Mouse (Mus musculus): Measurements from ENCODE around the gene Sash3. TPM values are rescaled to one million over a fixed set of nuclear protein-coding genes. Genes with fewer than 3 reads are reported as not detected.

Gene Sash3
- polyA plus RNA-seq, 1 experiment, result 0.56 TPM

GRCm38 (mm10) chrX:48147226-48147625, 990 bp downstream of the Sash3 start:
- no peak overlapping the region for H3K4me3 ChIP-seq (replicated peaks; ENCODE audit: insufficient read depth, low read depth, low read length)
- H3K27me3 ChIP-seq (ENCODE audit: control insufficient read depth, insufficient read depth, low read length), result no peaks in the 10 kb centered on the region
- H3K4me1 ChIP-seq (ENCODE audit: control insufficient read depth, insufficient read depth, low read length), result no peaks in the 10 kb centered on the region
- no peak for TF ChIP-seq POLR2A (IDR thresholded peaks at IDR 0.05; ENCODE audit: borderline replicate concordance, insufficient read depth, low read length)
- no peak for TF ChIP-seq CTCF (IDR thresholded peaks at IDR 0.05; ENCODE audit: borderline replicate concordance, insufficient read depth, low read depth, low read length)
- WGBS, result 76% methylated on average over 2 of the region's 2 CpGs
- no peak overlapping the region for H3K27ac ChIP-seq (ENCODE audit: insufficient read depth, low read length)
- no peak for DNase-seq

GRCm38 (mm10) chrX:48147741-48148186, 1.5 kb downstream of the Sash3 start:
- Histone ChIP-seq H3K27ac (ENCODE audit: insufficient read depth, low read length) (no peak overlapping the region), H3K4me1 (ENCODE audit: control insufficient read depth, insufficient read depth, low read length) (no peaks in the 10 kb centered on the region), H3K27me3 (ENCODE audit: control insufficient read depth, insufficient read depth, low read length) (no peaks in the 10 kb centered on the region), H3K4me3 (replicated peaks; ENCODE audit: insufficient read depth, low read depth, low read length) (no peak overlapping the region)
- DNase-seq, result no peak
- no peak for TF ChIP-seq CTCF (IDR thresholded peaks at IDR 0.05; ENCODE audit: borderline replicate concordance, insufficient read depth, low read depth, low read length)
- no peak for TF ChIP-seq POLR2A (IDR thresholded peaks at IDR 0.05; ENCODE audit: borderline replicate concordance, insufficient read depth, low read length)
- 87% methylated on average over 7 of the region's 7 CpGs for WGBS

- H3K27ac ChIP-seq (ENCODE audit: insufficient read depth, low read length), result no peak overlapping the region
- no peak for TF ChIP-seq POLR2A (IDR thresholded peaks at IDR 0.05; ENCODE audit: borderline replicate concordance, insufficient read depth, low read length)
- no peak for TF ChIP-seq CTCF (IDR thresholded peaks at IDR 0.05; ENCODE audit: borderline replicate concordance, insufficient read depth, low read depth, low read length)
- 86% methylated on average over 7 of the region's 7 CpGs for WGBS
- no peaks in the 10 kb centered on the region for H3K27me3 ChIP-seq (ENCODE audit: control insufficient read depth, insufficient read depth, low read length)
- no peaks in the 10 kb centered on the region for H3K4me1 ChIP-seq (ENCODE audit: control insufficient read depth, insufficient read depth, low read length)
- DNase-seq, result no peak
- H3K4me3 ChIP-seq (replicated peaks; ENCODE audit: insufficient read depth, low read depth, low read length), result no peak overlapping the region
Measured at GRCm38 (mm10) chrX:48152106-48152505, 5.9 kb downstream of the Sash3 start.

DNA sequence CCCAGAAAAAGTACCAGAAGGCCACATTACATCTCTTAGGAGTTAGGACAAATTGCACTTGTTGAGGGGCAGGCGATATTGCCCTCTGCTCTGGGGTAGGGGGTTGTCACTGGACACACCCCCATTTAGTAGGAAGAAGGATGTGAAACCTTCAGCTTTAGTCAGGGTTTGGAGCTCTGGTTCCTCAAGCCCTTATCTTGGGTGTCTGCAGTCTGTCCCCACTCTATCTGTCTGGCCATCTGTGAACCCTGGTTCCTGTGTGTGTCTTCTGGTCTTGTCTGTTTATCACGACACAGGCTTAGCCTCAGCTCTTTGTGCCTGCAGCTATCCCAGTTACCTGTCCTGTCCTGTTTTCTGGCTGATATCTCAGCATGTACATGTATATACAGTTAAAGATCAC, 7.2 kb downstream of the Sash3 start:
- 91% methylated on average over 2 of the region's 2 CpGs for WGBS
- TF ChIP-seq CTCF (IDR thresholded peaks at IDR 0.05; ENCODE audit: borderline replicate concordance, insufficient read depth, low read depth, low read length), result no peak
- no peak for TF ChIP-seq POLR2A (IDR thresholded peaks at IDR 0.05; ENCODE audit: borderline replicate concordance, insufficient read depth, low read length)
- Histone ChIP-seq H3K27ac (ENCODE audit: insufficient read depth, low read length) (no peak overlapping the region), H3K27me3 (ENCODE audit: control insufficient read depth, insufficient read depth, low read length) (no peaks in the 10 kb centered on the region), H3K4me1 (ENCODE audit: control insufficient read depth, insufficient read depth, low read length) (no peaks in the 10 kb centered on the region), H3K4me3 (replicated peaks; ENCODE audit: insufficient read depth, low read depth, low read length) (no peak overlapping the region)
- no peak for DNase-seq

DNA sequence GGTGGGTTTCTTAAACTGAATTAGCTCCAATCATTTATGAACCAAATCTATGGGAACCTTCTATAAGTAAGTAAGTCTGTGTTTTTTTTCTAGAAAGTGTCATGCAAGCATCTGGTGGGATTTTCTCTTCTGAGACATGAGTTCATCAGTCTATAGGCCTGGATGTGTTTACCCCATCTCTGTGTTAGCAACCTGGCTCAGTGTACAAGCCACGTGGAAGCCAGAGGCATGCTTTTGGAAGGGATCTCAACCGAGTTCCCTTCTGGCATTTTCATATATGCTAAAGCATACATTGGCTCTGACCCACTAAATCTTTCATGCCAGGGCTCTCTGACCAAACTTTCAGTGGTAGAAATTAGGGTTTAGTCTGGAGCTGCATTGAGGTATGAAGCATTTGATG, 7.7 kb downstream of the Sash3 start:
- DNase-seq, result no peak
- no peak overlapping the region for H3K4me3 ChIP-seq (replicated peaks; ENCODE audit: insufficient read depth, low read depth, low read length)
- no peaks in the 10 kb centered on the region for H3K27me3 ChIP-seq (ENCODE audit: control insufficient read depth, insufficient read depth, low read length)
- WGBS, result 58% methylated on average over 2 of the region's 2 CpGs
- TF ChIP-seq POLR2A (IDR thresholded peaks at IDR 0.05; ENCODE audit: borderline replicate concordance, insufficient read depth, low read length) (no peak), CTCF (IDR thresholded peaks at IDR 0.05; ENCODE audit: borderline replicate concordance, insufficient read depth, low read depth, low read length) (no peak)
- H3K4me1 ChIP-seq (ENCODE audit: control insufficient read depth, insufficient read depth, low read length), result no peaks in the 10 kb centered on the region
- no peak overlapping the region for H3K27ac ChIP-seq (ENCODE audit: insufficient read depth, low read length)

GRCm38 (mm10) chrX:48155489-48155888, 9.3 kb downstream of the Sash3 start:
- 75% methylated on average over 6 of the region's 6 CpGs for WGBS
- Histone ChIP-seq H3K4me1 (ENCODE audit: control insufficient read depth, insufficient read depth, low read length) (no peaks in the 10 kb centered on the region), H3K27ac (ENCODE audit: insufficient read depth, low read length) (no peak overlapping the region), H3K27me3 (ENCODE audit: control insufficient read depth, insufficient read depth, low read length) (no peaks in the 10 kb centered on the region), H3K4me3 (replicated peaks; ENCODE audit: insufficient read depth, low read depth, low read length) (no peak overlapping the region)
- no peak for DNase-seq
- no peak for TF ChIP-seq POLR2A (IDR thresholded peaks at IDR 0.05; ENCODE audit: borderline replicate concordance, insufficient read depth, low read length)
- no peak for TF ChIP-seq CTCF (IDR thresholded peaks at IDR 0.05; ENCODE audit: borderline replicate concordance, insufficient read depth, low read depth, low read length)

DNA sequence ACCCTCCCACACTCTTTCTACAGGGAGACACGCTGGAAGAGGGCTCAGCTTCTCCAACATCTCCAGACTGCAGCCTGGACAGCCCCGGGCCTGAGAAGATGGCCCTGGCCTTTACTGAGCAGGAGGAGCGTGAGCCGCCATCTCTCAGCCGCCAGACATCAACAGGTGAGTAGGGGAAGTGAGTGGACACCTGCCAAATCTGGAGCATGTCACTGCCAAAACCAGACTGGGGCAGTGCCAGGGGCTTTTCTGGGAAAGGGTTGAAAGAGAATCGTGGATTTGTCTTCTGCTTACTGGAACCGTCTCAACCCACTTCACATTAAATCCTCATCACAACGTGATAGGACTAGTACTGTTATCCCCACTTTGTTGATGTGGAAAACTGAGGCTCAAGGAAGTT, 11.2 kb downstream of the Sash3 start:
- TF ChIP-seq POLR2A (IDR thresholded peaks at IDR 0.05; ENCODE audit: borderline replicate concordance, insufficient read depth, low read length) (no peak), CTCF (IDR thresholded peaks at IDR 0.05; ENCODE audit: borderline replicate concordance, insufficient read depth, low read depth, low read length) (no peak)
- Histone ChIP-seq H3K27ac (ENCODE audit: insufficient read depth, low read length) (no peak overlapping the region), H3K4me1 (ENCODE audit: control insufficient read depth, insufficient read depth, low read length) (no peaks in the 10 kb centered on the region), H3K4me3 (replicated peaks; ENCODE audit: insufficient read depth, low read depth, low read length) (no peak overlapping the region), H3K27me3 (ENCODE audit: control insufficient read depth, insufficient read depth, low read length) (no peaks in the 10 kb centered on the region)
- peak; percentile 1 to 11 for DNase-seq
- 25% methylated on average over 8 of the region's 8 CpGs for WGBS

DNA sequence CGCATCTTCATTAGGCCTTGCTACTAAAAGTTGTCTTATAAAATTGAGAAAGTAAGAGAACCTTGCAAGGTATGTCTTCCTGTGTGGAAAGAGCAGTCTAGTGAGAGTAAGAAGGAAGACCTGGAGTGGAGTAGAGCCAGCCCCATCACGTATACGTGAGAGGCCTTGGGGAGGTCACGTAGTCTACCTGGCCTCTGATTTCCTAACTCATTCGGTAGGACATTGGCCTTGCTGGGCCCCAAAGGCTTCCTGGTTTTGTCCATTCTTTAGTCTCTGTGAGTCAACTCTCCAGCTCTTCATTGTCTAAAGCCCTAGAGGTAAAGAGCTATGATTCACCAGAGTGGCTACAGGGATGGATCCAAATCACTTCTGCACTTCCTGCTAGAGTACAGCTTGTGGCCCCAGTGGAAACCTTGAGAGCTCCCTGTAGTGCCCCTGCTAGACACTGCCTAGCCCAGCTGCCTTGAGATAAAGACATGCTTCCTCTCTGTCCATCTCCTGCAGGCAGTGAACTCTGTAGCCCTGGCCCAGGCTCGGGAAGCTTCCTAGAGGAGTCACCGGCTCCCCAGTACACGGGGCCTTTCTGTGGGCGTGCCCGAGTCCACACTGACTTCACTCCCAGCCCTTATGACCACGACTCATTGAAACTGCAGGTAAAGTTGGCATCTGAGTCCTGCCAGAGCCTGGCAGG, 12.1 kb downstream of the Sash3 start:
- H3K4me3 ChIP-seq (replicated peaks; ENCODE audit: insufficient read depth, low read depth, low read length), result no peak overlapping the region
- no peaks in the 10 kb centered on the region for H3K4me1 ChIP-seq (ENCODE audit: control insufficient read depth, insufficient read depth, low read length)
- H3K27ac ChIP-seq (ENCODE audit: insufficient read depth, low read length), result no peak overlapping the region
- no peak for DNase-seq
- TF ChIP-seq POLR2A (IDR thresholded peaks at IDR 0.05; ENCODE audit: borderline replicate concordance, insufficient read depth, low read length) (no peak), CTCF (IDR thresholded peaks at IDR 0.05; ENCODE audit: borderline replicate concordance, insufficient read depth, low read depth, low read length) (no peak)
- no peaks in the 10 kb centered on the region for H3K27me3 ChIP-seq (ENCODE audit: control insufficient read depth, insufficient read depth, low read length)
- WGBS, result 87% methylated on average over 11 of the region's 11 CpGs
